Mouse (Mus musculus) kidney, postnatal 25 days (tissue): Measurements from ENCODE around the gene Prickle3.
"Not testable (repeated sequence)": the region's sequence is repeated elsewhere in the genome, so short reads cannot be mapped to it uniquely, and the experiment has no call there.

Experiments used
- DNase-seq, 2 experiments: peaks; one replicate each; pipeline ENCODE4 v3.0.0; 2021; ENCODE audit warnings: mixed read lengths in 2 of 2

Prickle3 gene

DNA sequence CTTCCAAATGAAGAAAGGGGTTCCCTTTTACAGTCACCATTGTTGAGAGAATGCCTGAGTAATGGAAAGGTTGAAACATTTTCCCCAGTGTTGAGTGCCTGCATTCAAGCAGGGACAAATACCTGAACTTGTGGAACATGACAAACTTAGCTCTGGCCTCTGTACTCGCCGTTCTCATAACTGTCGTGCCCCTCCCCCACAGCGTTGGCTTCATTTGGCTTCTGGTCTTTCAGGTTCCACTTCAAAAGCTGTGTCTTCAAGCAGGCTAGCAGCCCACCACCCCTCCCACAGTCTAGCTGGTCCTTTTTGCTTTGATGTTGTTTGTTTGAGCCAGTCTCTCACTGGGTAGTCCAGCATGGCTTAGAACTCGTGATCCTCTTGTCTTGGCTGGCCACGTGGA, 15.7 kb downstream of the Prickle3 start:
- DNase-seq: peak in 1 of 2 experiments; percentile 57

GRCm38 (mm10) chrX:7673578-7674281, 16.7 kb downstream of the Prickle3 start:
- DNase-seq: no peak

DNA sequence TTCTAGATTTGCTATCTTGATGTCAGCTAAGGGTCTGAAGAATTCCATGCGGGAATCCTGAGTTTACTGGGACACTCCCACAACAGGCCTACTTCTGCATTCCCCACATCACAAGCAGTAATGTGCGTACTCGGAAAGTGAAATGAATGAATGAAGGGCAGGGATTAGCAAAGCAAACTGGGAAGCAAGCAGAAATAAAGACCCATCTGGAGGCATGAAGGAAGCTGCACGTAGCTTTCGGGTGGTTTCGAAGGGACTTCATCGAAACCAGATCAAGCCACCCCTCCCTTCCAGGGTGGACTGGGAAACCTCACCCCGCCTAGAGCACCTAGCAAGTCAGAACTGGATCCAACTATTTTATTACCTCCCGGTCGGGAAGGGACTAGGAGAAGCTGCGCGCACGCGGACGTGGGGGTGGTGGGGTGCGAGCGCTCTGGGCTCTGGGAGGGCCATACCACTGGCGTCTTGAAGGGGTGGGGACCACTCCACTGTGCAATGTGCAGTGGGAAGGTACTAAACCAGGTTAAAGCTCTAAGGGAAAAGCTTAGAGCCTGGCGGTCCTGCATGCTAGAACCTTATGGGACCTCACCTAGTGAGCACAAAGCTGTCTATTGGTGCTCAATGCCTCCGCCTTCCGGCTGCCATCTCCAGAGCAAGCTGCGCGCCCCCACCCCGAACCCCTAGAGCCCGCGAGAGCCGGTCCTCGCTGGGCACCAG, 17.4 kb downstream of the Prickle3 start:
- DNase-seq: peak in 1 of 2 experiments; percentile 68

GRCm38 (mm10) chrX:7675001-7675380, 17.9 kb downstream of the Prickle3 start:
- DNase-seq: no peak

DNA sequence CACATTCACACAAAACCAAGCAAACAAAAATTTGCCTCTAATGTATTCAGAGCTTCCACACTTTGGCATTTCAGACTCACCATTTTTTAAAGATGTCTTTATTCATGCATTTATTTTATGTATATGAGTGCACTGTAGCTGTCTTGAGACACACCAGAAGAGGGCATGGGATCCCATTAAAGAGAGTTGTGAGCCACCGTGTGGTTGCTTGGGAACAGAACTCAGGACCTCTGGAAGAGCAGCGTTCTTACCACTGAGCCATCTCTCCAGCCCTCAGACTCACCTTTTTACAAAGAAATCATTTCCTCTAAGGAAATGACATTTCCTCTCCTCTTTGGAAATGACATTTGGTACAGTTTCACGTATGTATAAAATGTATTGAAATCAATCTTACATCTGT, 21.9 kb downstream of the Prickle3 start:
- no peak for DNase-seq

- DNase-seq: peak; percentile 93 to 95
Observed at GRCm38 (mm10) chrX:7679405-7680056, 22.5 kb downstream of the Prickle3 start.

DNA sequence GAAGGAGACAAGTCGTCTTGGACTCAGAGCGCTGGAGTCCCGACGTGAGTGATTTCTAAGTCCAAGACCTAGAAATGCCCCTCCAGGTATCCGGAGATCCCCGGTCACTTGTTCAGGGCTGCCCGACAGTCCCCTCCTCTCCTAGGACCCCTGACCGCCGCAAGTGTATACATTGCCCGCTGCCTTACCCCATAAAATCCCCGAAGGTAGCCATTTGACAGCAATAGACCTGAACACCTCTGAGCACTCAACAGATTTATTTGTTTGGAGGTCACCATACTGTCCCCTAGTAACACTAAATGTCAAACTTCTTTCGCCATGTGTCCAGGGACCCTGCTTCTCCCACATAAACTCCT, 23.0 kb downstream of the Prickle3 start:
- no peak for DNase-seq

DNA sequence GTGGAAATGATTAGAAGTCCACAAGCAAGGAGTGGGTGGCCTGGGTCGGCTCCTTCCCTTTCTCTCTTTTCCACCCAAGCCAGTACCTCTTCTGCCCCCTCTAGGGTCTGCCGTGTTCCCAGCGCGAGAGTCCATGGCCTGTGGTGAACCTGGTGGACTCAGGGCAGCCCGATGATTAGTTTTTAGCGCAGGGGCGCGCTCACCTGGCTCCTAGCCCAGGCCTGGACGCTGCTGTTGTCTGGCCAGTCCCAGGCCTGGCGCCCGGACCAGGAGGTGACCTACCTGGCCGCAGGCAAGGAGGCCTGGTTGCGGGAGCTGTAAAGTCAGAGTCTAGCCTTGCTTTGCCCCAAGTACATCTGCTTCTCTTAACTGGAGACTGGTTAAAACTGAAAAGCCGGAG, 23.8 kb downstream of the Prickle3 start, which contains the start of gene Magix:
Gene Magix, minus strand, starts transcription at position 388 of the 400 bp plus-strand sequence.
- DNase-seq: peak; percentile 68 to 87

DNA sequence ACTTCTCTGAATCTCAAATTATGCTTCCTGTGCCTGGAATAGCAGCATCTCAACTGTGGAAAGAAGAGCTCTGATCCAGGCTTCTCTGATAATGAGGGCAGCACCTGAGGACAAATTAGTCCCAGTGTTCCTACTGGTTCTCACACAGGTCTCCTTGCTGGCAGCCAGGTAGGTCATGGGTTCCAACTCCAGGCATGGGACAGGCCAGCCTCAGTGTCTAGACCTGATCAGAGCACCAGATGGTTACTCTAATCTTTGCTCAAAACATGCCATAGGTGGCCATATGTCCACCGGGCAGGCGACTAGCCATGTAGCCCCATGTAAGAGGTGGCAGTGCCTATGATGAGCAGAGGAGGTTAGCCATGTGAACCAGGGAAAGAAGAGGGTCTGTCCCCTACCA, 31.3 kb downstream of the Prickle3 start:
- no peak for DNase-seq

DNA sequence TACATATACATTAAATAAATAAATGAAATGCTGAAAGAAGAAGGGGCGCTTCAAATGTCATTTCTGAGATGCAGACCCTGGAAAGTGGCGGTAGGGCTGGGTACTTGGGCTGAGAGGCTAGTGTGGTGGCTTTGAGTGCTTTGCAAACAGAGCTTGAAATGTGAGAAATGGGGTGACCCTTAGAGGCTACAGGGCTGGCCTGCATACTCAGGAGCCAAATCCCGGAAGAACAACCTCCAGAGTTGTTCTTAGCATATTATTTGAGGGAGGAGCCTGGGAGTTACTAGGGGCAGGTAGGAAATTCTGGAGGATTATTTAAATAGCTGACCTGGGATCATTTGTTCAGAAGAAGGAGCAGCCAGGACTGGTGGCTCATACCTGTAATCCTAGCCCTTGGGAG, 33.4 kb downstream of the Prickle3 start:
- no peak for DNase-seq

- peak; percentile 52 to 60 for DNase-seq
Observed at GRCm38 (mm10) chrX:7692862-7693261, 35.8 kb downstream of the Prickle3 start.

GRCm38 (mm10) chrX:7696520-7696919, 39.5 kb downstream of the Prickle3 start:
- no peak for DNase-seq

- peak; percentile 85 to 94 for DNase-seq
Observed at GRCm38 (mm10) chrX:7696954-7697381, 39.9 kb downstream of the Prickle3 start, which contains the start of gene Gpkow. Gpkow (plus strand) TSS chrX:7697131.

- not testable (repeated sequence) for DNase-seq
Observed at GRCm38 (mm10) chrX:7713764-7714134, 56.7 kb downstream of the Prickle3 start.

DNA sequence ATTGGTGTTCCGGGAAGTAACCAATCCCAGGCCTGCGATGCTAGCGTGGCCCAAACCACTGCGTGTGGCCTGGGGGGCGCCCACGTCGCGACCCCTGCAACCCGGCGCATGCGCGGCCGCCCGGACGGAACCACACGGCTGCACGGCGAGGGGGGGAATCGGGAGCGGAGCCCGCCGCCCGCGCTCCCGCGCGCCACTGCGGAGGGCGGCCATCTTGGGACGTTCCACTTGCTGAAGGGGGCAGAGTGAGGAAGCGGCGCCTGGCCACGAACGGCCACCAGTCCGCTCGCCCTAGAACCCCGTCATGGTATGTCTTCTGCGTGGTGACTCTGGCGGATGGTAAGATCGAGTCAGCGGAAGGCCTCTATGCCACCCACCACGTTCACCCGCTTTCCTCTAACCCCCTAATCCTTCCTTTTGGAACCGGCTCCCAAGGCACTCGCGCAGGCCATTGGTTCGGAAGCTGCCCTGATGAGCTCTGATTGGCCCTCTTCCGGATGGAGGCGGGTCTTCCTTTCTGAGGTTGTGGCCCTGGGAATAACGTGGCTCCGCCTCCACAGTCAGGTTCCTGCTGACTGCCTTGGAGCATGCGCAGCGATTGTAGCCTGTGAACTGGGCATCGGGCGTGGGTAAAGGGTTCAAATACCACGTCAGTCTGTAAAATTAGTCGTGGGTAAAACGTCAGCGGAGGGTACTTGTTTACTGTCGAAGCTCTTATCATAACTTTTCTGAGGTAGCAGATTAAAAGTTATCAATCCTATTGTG, 57.3 kb downstream of the Prickle3 start, which contains the start of gene Wdr45:
Gene Wdr45, plus strand, starts transcription at position 199 of the 765 bp plus-strand sequence.
- peak; percentile 95 to 97 for DNase-seq

- DNase-seq: peak in 1 of 2 experiments; percentile 30
Observed at GRCm38 (mm10) chrX:7716058-7716457, 59.0 kb downstream of the Prickle3 start.
